Mouse (Mus musculus) cerebellum, postnatal 10 days (tissue): ENCODE results near the gene Man1a2.

Experiments used
- DNase-seq, 2 experiments: peaks; one replicate each; pipeline ENCODE4 v3.0.0; 2021; ENCODE audit warnings: mixed read lengths in 2 of 2

The Man1a2 gene

DNA sequence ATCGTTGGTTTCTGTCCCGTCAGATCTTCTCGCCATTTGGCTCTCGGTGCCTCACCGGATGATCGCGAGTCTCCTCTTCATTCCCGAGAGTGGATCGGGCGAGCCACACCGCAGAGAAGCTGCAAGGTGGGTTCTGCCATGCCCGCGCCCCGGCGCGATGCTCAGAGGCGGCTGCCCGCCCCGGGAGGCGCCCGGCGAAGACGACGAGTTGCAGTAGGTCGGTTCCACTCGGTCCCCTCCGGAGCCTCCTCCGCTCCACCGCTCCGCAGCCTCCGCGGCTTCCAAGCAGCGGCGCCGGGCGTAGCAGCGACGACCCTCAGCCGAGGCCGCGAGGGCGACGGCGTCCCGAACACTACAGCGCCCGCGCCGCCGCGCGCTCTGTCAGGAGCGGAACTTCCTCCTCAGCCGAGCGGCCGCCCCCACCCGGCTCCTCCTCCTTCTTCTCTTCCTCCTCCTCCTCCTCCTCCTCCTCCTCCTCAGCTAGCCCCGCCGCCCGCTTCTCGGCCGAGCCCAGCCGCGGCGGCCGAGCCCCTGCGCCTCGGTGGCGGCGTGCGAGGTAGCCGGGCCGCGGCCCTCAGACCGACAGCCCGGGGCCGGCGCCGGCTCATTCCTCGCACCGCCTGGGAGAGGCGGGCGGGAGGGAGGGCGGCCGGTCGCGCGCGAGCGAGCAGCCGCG lies at the start of gene Man1a2:
TSS of gene Man1a2 (minus strand) at position 417 of the 676 bp plus-strand sequence.
- DNase-seq: peak; percentile 90 to 93

DNA sequence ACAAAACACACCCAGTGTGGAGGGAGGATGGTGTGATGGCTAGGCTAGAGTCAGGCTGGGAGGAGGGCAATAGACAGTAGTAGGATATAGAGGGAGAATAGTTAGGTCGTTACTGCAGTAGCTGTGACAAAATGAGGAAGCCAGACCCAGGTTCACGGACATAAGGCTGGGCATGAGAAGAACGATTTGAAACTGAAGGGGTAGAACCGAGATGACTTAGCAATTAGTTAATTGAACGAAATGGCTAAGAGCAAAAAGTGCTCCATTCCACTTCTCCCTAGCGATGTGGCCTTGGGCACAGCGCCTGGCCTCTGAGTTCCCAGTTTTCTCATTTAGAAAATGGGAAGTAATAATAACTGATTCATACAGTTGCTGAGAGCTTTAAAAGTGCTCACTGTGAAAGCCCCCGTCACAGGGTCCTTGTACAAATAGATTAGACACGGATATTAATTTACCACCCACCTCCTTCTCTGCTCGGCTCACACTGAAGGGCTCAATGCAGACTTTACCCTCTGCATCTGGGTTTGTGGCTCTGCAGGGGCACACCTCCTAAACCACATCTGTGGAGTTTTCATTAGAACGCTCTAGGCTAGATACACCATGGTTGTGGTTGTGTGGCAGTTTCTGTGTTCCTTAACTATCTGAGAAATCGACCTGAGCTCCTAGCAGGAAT lies 49.3 kb upstream of the Man1a2 start:
- no peak for DNase-seq

DNA sequence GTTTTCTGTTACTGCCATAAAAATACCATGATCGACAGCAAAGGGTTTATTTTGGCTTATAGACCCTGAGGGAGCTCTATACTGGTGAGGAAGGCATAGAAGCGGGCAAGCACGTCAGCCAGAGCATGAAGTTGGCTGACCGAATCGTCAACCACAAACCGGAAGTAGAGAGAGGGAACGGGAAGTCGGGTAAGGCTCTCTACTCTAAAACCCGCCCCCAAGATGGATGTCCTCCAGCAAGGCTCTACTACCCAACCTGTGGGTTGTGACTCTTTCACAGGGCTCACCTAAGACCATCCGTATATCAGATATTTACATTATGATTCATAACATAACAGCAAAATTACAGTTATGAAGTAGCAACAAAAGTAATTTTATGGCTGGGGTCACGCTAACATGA lies 46.6 kb upstream of the Man1a2 start:
- no peak for DNase-seq

- no peak for DNase-seq
These were observed 46.0 kb upstream of the Man1a2 start for GRCm38 (mm10) chr3:100731347-100731746.

DNA sequence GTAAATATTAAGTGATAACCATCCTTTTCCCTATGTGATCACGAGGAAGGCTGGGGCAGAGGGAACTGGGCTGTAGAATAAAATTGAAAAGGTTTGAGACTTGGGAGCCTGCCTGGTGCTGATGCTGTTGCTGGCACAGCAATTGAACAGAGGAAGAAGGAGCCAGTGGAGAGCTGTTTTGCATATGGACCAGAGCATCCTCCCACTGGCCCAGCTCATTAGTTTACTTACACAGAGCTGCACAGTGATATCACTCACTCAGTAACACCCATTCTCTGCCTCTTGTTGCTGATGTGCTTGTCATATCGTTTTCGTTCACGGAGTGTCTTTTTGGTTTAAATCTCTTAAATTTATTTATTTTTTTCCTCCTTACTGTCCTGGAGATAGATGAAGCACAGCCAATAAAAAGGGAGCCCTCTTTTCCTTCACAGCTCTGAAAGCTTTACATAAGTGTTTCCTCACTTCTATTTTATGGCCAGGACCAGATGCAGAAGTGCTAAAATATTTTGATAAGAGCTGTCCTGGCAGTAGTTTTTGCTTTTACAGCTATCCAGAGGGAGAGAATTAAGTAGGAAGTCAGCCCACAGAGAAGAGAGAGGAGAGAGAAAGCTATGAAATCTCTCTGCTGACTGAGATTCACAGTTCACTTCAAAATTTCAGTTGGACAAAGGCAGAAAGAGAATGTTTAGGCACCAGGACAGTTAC lies 42.9 kb upstream of the Man1a2 start:
- no peak for DNase-seq

- DNase-seq: no peak
These were observed 40.8 kb upstream of the Man1a2 start for GRCm38 (mm10) chr3:100725960-100726674.

DNA sequence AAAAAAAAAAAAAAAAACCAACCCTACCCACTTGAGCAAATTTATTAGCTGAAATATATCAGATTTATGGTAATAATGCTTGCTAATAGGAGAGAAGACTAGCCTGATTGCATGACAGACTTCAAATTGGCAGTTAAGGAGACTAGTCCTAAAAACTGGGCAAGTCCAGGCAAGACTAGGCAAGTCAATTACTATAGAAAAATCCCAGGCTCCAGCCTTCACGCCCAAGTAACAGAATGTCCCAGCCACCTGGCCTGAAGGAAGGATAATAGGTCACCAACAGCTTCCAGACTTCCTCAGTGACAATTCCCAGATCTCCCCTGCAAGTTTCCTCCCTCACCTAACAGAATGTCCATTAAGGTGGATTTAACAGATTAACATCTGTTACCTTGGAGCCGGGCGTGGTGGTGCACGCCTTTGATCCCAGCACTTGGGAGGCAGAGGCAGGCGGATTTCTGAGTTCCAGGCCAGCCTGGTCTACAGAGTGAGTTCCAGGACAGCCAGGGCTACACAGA lies 35.5 kb upstream of the Man1a2 start:
- no peak for DNase-seq

DNA sequence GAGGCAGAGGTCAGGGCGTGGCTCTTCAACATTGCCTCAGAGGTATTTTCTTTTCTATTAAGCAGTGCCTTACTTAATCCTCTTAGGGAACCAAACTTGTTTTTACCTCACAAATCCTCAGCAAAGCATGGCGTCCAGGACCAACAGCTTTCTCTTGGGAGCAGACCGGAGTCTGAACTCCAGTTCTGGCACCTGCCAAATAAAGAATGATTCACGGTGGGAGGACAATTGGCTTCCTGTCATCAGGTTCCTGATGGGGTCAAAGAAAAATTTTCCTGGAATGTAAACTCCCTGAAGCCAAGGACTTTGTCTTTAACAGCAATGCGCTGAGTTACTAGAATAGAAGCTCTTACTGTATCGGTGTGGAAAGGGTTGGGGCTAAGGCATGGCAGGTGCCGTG lies 30.9 kb upstream of the Man1a2 start:
- no peak for DNase-seq

DNA sequence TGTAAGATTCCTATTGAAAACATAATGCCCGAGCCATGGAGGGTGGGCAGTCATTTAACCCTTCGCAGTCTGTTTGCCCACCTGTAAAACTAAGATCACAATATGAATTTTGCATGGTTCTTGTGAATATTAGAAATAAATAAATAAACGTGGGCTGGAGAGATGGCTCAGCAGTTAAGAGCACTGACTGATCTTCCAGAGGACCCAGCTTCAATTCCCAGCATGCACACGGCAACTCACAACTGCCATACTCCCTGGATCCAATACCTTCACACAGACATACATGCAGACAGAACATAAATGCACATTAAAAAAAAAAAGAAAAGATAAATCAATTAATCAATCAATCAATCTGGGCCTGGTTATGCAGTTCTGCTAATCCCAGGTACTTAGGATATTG lies 30.1 kb upstream of the Man1a2 start:
- no peak for DNase-seq

DNA sequence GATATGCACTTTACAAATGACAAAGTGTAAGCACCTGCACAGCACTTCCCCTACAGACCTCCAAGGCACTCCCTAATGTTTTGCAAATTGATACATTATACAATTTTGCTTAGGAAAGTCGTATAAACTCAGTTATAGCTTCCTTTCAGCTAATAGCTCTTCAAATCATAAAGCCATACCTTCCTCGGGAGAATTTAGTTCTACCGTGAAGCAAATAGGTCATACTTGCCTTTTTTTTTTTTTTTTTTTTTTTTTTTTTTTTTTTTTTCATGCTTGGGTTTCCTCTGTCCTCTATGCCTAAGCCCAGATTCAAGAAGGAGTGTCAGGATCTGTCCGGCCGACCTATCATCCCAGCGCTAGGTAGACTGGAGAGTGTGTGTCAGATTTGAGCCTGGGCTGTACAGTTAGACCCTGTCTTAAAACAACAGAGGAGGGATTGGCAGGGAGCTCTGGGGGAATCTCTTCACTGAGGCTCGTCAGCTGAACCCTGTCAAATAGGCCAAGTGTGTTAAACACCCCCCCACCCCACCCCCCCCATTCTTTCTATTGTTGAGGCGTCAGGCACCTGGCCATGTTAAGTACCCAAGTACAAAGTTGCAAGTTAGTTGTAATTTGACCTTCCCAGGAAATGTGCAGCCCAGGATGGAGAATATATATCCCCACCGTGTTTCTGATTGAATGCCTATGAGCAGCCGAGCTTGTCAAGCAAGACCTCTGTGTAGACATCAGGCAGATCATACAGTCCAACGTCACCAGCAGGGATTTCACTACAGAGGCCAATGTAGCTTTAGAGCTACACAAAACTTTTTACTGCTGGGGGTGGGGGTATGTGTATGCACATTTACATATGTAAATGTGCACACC lies 28.1 kb upstream of the Man1a2 start:
- DNase-seq: no peak

DNA sequence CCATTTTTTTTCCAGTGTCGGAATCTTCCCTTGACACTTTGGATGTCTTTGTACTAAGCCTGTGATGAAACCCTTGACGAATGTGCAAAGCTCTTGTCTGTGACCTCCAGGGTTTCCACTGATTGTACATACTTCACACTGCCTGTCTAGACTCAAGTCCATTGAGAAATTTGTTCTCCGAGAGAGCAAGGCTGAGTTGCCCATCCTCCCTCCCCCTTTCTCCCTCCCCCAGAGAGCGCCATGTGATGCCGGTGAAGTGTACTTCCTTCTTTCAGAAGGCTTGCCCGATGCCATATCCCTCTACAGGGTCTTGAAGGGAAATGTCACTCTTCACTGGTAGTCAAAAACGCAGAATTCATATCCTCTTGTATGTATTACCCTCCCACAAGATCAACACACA lies 26.8 kb upstream of the Man1a2 start:
- DNase-seq: no peak

- DNase-seq: no peak
These were observed 26.2 kb upstream of the Man1a2 start for GRCm38 (mm10) chr3:100711486-100711885.

- DNase-seq: no peak
These were observed 21.8 kb upstream of the Man1a2 start for GRCm38 (mm10) chr3:100707117-100707516.

GRCm38 (mm10) chr3:100705128-100705667 lies 19.9 kb upstream of the Man1a2 start:
- no peak for DNase-seq

DNA sequence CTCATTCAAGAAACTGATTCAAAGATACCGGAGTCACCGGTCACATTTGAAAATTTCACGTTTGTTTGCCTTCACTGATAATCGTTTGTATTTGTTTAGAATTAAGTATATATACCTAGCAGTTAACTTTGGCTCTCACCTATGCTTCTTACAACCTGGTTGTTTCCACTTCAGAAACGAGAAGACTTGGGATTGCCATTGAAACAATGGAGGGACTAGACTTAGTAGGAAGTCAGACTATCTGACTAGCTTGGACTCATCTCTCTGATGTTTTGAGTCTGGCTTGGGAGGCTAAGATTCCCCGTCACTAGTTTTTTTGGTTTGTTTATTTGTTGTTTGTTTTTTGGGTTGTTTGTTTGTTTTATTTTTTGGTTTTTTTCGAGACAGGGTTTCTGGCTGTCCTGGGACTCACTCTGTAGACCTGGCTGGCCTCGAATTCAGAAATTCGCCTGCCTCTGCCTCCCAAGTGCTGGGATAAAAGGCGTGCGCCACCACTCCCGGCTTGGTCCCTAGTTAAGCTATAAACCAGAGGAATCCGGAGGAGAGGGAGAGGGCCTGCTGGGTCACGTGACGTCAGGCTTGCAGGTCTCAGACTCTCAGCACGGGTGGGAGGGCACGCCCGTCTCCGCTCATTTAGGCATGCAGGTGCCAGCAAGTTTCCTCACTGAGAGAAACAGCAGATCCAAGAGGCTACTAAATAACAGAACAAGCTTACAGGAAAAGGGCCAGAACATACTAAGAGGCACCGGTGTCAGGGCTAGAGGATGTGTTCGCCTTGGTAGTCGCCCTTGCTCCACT lies 18.7 kb upstream of the Man1a2 start:
- no peak for DNase-seq

DNA sequence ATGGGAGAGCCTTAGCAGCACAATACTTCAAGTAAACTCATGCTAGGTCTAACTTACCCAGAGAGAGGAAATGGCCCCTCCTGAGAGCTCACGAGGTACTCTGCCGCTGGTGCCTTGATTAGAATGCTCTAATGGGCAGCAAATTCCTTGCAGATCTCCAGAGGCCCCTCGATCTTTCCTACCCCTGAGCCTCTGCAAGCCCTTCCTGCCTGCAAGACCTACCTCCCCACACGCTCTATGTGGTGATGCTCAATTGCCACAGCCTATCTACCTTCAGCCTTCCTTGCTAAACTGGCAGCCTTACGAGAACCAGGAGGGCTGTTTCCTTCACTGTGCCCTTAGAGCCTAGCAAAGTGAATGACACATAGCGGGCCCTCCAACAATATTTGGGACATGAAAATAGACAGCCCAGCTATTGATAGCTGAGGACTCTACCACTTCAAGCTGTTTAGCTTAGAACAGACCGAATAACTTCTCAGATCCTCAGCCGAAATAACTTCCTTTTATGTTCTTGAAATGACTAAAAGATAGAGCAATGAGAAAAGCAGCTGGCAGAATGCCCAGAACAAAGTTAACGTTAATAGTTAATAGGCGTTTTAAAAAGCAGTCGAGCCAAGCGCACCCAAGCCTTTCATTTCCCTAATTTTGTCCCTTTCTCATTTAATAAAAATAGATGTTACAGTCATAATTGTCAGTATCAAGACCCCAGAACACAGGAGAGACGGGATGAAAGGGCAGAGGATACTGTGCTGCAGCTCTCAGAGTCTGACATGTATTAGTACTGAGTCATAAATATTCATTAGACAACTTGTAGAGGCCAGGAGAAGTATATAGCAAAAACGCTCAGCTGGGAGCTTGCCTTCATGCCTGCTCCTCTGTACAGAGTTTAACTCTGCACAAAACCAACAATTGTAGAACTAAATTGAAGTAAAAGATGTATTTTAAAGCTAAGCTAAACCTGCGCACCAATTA lies 17.9 kb upstream of the Man1a2 start:
- DNase-seq: no peak

DNA sequence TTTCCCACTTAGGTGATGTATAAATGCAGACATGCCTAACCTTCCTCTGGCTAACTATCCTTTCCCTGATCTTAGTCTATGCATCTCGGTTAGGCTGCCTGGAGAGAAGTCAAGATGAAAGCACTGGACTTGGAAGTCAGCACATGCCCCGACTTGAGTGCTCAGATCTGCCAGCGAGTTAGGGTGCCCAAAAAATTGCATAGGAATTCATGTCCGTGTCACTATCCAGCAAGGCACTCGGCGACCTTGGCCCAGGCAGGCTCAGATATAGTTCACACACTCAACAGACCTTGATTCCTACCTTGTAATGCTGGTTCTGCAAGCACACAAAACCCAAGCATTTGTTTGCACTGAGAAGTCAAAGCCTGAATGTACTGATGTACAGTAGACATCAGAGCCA lies 3.4 kb upstream of the Man1a2 start:
- no peak for DNase-seq

DNA sequence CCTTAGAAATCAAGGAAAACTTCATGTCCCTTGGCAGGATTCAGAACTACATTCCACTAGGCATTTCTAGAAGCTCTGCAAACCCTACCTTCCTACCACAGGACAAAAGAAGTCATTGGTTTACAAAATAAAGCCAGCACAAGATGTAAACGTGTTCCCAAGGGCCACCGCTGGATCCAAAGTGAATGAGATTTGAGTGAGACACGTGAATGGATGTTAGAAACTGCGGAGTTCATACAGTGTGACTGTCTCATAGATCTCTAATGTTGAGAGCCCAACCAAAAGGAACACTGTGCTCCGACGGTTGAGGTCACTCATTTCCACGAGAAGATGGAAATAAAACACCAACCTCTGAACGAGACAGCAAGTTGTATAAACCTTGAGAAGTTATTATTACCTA lies 1.5 kb upstream of the Man1a2 start:
- DNase-seq: no peak

DNA sequence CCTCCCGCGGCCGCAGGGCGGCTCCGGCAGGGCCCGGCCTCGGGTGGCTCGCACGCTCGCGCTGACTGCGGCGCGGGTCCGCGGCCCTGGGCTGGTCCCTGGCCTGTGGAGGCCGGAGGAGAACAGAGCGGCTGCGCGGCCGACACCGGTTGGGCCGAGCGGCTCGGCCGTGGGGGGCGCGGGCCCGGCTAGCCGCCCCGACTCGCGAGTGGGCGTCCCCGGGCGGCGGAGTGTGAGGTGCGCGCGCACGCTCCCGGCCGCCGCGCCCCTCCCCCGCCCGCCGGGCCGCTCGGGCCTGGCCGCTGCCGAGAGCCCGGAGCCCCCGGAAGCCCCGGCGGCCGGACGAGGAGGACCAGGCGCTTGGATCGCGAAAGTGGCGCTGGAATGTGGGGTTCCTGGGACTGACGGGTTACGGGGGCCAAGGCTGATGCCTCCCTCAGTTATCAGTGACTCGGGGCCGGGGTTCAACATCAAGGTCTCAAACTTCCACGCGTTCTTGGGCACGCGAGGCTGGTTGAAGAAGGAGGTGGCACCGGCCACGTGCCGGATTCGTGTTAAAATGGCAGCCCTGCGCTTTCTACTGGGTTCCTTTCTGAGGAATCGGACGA lies 564 bp upstream of the Man1a2 start:
- DNase-seq: peak; percentile 90
